Mouse (Mus musculus) lung, postnatal 0 days (tissue): ENCODE results near the gene Tmem233.

Source experiments
- CTCF ChIP-seq: IDR thresholded peaks from 2 replicates; pipeline ENCODE4 v1.5.1; 2016; ENCODE audit warnings: antibody characterized with exemption, mild to moderate bottlenecking
- EP300 ChIP-seq: IDR thresholded peaks from 2 replicates; pipeline ENCODE4 v1.6.1; 2016; ENCODE audit warnings: antibody characterized with exemption, mild to moderate bottlenecking, control low read depth

DNA sequence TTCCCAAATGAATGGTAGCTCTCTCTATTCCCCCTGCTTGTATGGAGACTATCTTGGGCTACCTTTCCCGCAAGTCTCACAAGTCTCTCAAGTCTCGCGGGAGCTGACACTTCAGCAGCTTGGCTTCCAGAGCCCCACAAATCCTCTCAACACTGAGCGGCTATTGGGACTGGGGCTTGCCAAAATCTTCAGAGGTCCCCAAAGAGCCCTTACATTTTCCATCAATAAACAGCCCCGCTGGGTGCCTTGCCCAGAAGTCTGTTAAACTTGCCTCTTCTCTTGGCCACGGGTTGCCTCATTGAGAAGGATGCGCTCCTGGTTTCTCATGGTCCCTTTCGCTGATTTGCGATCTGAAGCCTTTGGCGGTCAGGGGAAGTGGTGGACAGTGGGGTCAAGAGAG, 25.6 kb upstream of the Tmem233 start:
- TF ChIP-seq CTCF (no peak), EP300 (no peak)
